Mouse (Mus musculus) ES-Bruce4 (cell line): ENCODE results near the gene Slc11a2.

Experiments used
- CTCF ChIP-seq: IDR thresholded peaks from one replicate; pipeline ENCODE4 v1.8.1; 2011; ENCODE audit warnings: low read depth, low read length
- EP300 ChIP-seq: IDR thresholded peaks from 2 replicates; pipeline ENCODE4 v1.6.1; 2011; ENCODE audit warnings: low read depth, low read length; ENCODE audit not compliant: insufficient read depth

- TF ChIP-seq CTCF: no peak
- TF ChIP-seq EP300: no peak
Measured at GRCm38 (mm10) chr15:100346761-100347160, 78.1 kb downstream of the Slc11a2 start.
